Mouse (Mus musculus): ENCODE measurements at regions not wholly inside any gene's neighbourhood (a gene's known extent, or its start where the extent isn't known, plus 50 kb on each side); places are given as distances from the start of the nearest gene placed in this dataset.

DNA sequence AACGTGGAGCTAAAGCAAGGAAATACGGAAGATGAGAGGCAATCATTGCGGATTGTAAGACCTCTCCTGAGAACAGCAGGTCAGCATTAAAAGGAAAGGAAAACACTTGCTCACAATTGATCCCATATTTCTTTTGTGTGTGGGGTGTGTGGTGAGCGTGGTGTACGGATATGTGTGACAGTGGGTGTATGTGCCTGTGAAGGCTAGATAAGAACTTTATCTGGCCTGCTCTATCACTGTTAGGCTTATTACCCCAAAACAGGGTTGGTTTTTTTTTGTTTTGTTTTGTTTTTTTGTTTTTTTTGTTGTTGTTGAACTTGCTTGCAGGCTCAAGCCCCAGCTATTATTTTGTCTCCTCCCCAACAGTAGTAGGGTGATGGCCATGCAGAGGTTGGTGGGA lies 102.5 kb downstream of the Uchl5 start:
- no peak for DNase-seq

DNA sequence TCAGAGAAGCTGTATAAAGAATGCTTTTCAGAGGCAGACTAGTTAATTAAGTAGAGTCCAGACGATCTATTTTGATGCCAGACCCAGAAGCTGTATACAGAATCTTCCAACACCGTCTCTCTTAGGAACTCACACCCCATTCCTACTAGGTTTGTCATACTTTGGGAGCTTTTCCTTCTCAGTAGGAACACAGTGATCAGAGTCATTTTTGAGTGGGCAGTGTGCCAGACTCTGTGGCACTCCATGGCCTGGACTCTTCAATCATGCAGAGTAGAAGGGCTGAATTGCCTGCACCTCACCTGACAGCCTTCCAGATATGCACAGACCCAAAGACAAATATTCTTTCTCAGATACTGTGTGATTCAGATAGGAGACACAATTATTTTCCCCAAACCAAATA lies 101.2 kb downstream of the Uchl5 start:
- DNase-seq, result no peak

DNA sequence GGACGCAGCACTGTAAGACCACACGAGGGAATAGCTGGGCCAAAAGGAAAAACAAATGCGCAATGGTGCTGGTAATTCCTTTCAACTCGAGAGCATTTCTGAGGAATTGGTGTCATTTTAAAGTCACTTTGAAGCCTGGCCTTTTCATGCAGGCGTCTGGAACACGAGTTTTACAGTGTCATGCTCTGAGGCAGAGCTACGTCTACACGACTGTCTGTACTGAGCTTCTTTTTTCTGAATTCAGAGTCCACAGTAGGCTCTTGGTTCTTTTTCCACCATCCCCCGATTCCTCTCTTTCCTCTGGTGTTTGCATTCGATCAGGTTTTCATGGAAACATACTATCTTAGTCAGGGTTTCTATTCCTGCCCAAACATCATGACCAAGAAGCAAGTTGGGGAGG lies 83.2 kb downstream of the Uchl5 start:
- DNase-seq, result no peak

- DNase-seq, result no peak
Observed at GRCm38 (mm10) chr1:143858532-143858931, 81.5 kb downstream of the Uchl5 start.
